Mouse (Mus musculus): ENCODE measurements at regions not wholly inside any gene's neighbourhood (a gene's known extent, or its start where the extent isn't known, plus 50 kb on each side); places are given as distances from the start of the nearest gene placed in this dataset.

DNA sequence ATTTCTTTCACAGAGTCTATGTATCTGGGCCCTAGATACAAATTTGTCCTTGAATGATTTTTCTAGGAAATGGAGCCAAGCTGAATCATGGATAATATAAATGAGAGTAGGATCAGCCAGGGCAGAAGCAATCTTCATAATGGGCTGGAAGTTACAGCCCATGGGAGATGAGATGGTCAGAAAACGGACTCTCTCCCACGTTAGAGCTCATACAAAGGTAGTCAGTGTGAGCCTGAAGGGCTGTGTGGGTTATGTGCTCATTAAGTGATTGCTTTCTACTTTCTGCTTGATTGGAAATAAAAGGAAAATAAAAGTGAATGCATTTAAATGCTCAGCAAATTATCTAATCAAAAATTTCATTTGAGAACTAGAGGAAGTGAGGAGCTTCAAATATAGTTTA, 2017.1 kb upstream of the Pcdh20 start:
- ATAC-seq: no peak
- no peaks in the 10 kb centered on the region for H3K27me3 ChIP-seq (replicated peaks; ENCODE audit: control insufficient read depth, insufficient read depth, low read length)
- no peak overlapping the region for H3K9ac ChIP-seq (ENCODE audit: low read depth, low read length)
- H3K36me3 ChIP-seq (ENCODE audit: control insufficient read depth, insufficient read depth): no peaks in the 10 kb centered on the region
- H3K27ac ChIP-seq (ENCODE audit: low read depth, low read length): no peak overlapping the region
- H3K9me3 ChIP-seq (ENCODE audit: control insufficient read depth): no peaks in the 10 kb centered on the region
- H3K4me1 ChIP-seq (replicated peaks; ENCODE audit: control insufficient read depth, insufficient read depth, low read length): no peaks in the 10 kb centered on the region
- WGBS: 74% methylated on average over 2 of the region's 2 CpGs
- TF ChIP-seq CTCF (IDR thresholded peaks at IDR 0.05; ENCODE audit: low read depth): no peak
- H3K4me3 ChIP-seq (ENCODE audit: low read depth, low read length): no peak overlapping the region
- no peak overlapping the region for H3K4me2 ChIP-seq (replicated peaks; ENCODE audit: low read depth)

DNA sequence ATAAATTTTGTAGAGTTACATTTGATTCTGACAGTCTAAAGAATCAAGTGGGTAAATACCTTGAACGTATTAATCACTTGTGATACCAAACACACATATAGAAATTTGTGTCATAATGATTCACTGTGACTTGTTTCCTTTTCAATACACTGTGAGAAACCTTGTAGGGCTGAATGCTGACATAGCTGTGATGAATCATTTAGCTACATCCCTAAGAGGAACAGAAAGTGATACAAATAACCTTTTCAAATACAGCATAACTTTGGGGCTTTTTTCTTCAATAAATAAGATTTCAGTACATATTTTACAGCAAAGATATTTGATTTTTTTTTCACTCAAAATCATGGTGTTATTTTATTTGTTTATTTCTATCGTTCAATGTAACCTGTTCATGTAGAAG, 1976.8 kb upstream of the Pcdh20 start:
- no peak overlapping the region for H3K4me3 ChIP-seq (ENCODE audit: low read depth, low read length)
- ATAC-seq: no peak
- TF ChIP-seq CTCF (IDR thresholded peaks at IDR 0.05; ENCODE audit: low read depth): no peak
- WGBS: 76% methylated on average over 2 of the region's 2 CpGs
- H3K4me2 ChIP-seq (replicated peaks; ENCODE audit: low read depth): no peak overlapping the region
- no peaks in the 10 kb centered on the region for H3K36me3 ChIP-seq (ENCODE audit: control insufficient read depth, insufficient read depth)
- H3K27me3 ChIP-seq (replicated peaks; ENCODE audit: control insufficient read depth, insufficient read depth, low read length): no peaks in the 10 kb centered on the region
- no peaks in the 10 kb centered on the region for H3K9me3 ChIP-seq (ENCODE audit: control insufficient read depth)
- no peaks in the 10 kb centered on the region for H3K4me1 ChIP-seq (replicated peaks; ENCODE audit: control insufficient read depth, insufficient read depth, low read length)
- no peak overlapping the region for H3K27ac ChIP-seq (ENCODE audit: low read depth, low read length)
- H3K9ac ChIP-seq (ENCODE audit: low read depth, low read length): no peak overlapping the region

DNA sequence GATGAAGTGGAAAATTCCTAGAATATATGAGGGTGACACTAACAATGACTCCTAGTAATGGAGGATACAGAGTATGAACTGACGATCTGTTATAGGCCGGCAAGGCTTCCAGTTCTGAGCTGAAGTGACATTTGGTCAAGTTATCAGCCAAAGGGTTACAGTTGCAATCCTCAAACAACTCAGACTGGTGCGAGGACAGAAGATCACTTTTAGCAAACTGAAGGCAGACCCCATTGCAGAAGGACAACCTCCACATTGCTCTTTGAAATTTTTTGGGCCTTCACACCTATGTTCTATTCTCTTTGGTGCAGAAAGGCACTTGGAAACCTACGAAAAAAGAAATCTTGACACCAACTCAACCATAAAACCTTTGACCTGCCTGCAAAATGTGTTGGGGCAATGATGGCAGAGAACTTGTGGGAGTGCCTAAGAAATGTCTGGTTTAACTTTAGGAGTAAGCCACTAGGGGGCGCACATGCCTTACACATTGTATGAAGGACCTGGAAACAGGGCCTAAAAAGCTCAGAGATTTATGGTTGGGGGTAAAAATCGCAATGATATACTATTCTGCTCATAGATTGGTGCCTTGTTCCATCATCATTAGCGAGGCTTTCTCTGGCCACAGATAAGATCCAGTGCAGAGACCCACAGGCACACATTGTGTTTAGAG, 1961.8 kb upstream of the Pcdh20 start:
- no peaks in the 10 kb centered on the region for H3K4me1 ChIP-seq (replicated peaks; ENCODE audit: control insufficient read depth, insufficient read depth, low read length)
- H3K9ac ChIP-seq (ENCODE audit: low read depth, low read length): no peak overlapping the region
- peak; percentile 78 for TF ChIP-seq CTCF (IDR thresholded peaks at IDR 0.05; ENCODE audit: low read depth)
- no peak overlapping the region for H3K4me2 ChIP-seq (replicated peaks; ENCODE audit: low read depth)
- H3K27me3 ChIP-seq (replicated peaks; ENCODE audit: control insufficient read depth, insufficient read depth, low read length): no peaks in the 10 kb centered on the region
- H3K36me3 ChIP-seq (ENCODE audit: control insufficient read depth, insufficient read depth): no peaks in the 10 kb centered on the region
- no peak overlapping the region for H3K27ac ChIP-seq (ENCODE audit: low read depth, low read length)
- no peak overlapping the region for H3K4me3 ChIP-seq (ENCODE audit: low read depth, low read length)
- H3K9me3 ChIP-seq (ENCODE audit: control insufficient read depth): no peaks in the 10 kb centered on the region
- ATAC-seq: no peak
- WGBS: 44% methylated on average over 7 of the region's 7 CpGs

DNA sequence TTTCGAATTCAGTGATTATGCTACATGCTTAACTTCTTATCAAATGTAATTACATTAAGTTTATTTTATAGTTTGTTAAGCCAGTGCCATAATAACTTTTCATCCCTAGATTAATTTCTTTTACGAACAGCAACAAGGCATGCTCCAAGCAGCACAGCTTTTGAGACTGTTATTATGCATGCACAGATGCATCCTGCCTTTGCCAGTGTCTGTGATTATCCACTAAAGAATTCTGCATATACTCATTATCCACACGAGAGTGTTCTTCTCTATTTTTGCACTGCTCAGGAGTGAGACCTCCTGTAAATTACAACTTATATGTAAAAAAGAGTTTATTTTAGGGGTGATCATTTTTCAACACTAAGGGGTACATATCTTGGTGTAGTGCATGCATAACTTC, 1941.5 kb upstream of the Pcdh20 start:
- TF ChIP-seq CTCF (IDR thresholded peaks at IDR 0.05; ENCODE audit: low read depth): no peak
- no peaks in the 10 kb centered on the region for H3K27me3 ChIP-seq (replicated peaks; ENCODE audit: control insufficient read depth, insufficient read depth, low read length)
- 78% methylated on average over 3 of the region's 3 CpGs for WGBS
- ATAC-seq: no peak
- no peaks in the 10 kb centered on the region for H3K9me3 ChIP-seq (ENCODE audit: control insufficient read depth)
- no peaks in the 10 kb centered on the region for H3K36me3 ChIP-seq (ENCODE audit: control insufficient read depth, insufficient read depth)
- H3K9ac ChIP-seq (ENCODE audit: low read depth, low read length): no peak overlapping the region
- H3K27ac ChIP-seq (ENCODE audit: low read depth, low read length): no peak overlapping the region
- no peak overlapping the region for H3K4me3 ChIP-seq (ENCODE audit: low read depth, low read length)
- H3K4me1 ChIP-seq (replicated peaks; ENCODE audit: control insufficient read depth, insufficient read depth, low read length): no peaks in the 10 kb centered on the region
- H3K4me2 ChIP-seq (replicated peaks; ENCODE audit: low read depth): no peak overlapping the region

DNA sequence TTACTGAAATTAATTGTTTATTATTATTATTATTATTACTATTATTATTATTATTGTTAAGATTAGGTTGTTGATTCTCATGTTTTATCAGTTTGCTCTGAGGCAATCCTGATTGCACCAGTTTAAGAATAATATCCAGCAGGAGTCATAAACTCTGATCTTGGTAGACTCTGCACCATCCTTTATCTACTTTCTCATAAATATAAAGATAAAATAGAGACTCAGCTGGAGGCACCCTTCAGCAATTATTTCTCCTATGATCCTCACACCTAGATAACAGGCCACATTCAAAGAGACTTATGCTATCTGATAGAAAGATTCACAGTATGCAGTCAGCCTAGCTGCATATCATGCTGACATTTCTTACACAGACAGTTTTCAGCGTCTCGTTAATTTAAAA, 1935.2 kb upstream of the Pcdh20 start:
- no peaks in the 10 kb centered on the region for H3K9me3 ChIP-seq (ENCODE audit: control insufficient read depth)
- H3K36me3 ChIP-seq (ENCODE audit: control insufficient read depth, insufficient read depth): no peaks in the 10 kb centered on the region
- peak; percentile 54; the same call in 1 of the 2 replicates for ATAC-seq
- no peak overlapping the region for H3K9ac ChIP-seq (ENCODE audit: low read depth, low read length)
- no peak overlapping the region for H3K27ac ChIP-seq (ENCODE audit: low read depth, low read length)
- no peaks in the 10 kb centered on the region for H3K27me3 ChIP-seq (replicated peaks; ENCODE audit: control insufficient read depth, insufficient read depth, low read length)
- H3K4me1 ChIP-seq (replicated peaks; ENCODE audit: control insufficient read depth, insufficient read depth, low read length): no peaks in the 10 kb centered on the region
- 38% methylated on average over 2 of the region's 2 CpGs for WGBS
- TF ChIP-seq CTCF (IDR thresholded peaks at IDR 0.05; ENCODE audit: low read depth): no peak
- no peak overlapping the region for H3K4me3 ChIP-seq (ENCODE audit: low read depth, low read length)
- no peak overlapping the region for H3K4me2 ChIP-seq (replicated peaks; ENCODE audit: low read depth)

DNA sequence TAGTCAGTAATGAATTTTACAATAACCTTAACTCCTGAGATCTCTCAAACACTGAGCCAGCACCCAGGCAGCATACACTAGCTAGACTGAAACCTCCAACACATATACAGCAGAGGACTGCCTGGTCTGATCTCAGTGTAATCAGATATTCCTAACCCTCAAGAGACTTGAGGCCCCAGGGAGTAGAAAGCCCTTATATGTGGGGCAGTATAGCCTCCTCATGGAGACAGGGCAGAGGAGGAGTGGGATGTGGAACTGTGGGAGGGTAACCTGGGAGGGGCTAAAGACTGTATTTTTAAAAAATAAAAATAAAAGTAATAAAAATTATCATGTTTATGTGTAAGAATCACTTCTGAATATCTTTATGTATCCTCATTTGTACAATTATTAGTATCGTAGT, 1934.3 kb upstream of the Pcdh20 start:
- H3K4me1 ChIP-seq (replicated peaks; ENCODE audit: control insufficient read depth, insufficient read depth, low read length): no peaks in the 10 kb centered on the region
- no peaks in the 10 kb centered on the region for H3K9me3 ChIP-seq (ENCODE audit: control insufficient read depth)
- ATAC-seq: no peak
- no peak overlapping the region for H3K9ac ChIP-seq (ENCODE audit: low read depth, low read length)
- no peak overlapping the region for H3K27ac ChIP-seq (ENCODE audit: low read depth, low read length)
- H3K4me2 ChIP-seq (replicated peaks; ENCODE audit: low read depth): no peak overlapping the region
- 98% methylated on average over 1 of the region's 1 CpGs for WGBS
- TF ChIP-seq CTCF (IDR thresholded peaks at IDR 0.05; ENCODE audit: low read depth): no peak
- no peak overlapping the region for H3K4me3 ChIP-seq (ENCODE audit: low read depth, low read length)
- no peaks in the 10 kb centered on the region for H3K27me3 ChIP-seq (replicated peaks; ENCODE audit: control insufficient read depth, insufficient read depth, low read length)
- H3K36me3 ChIP-seq (ENCODE audit: control insufficient read depth, insufficient read depth): no peaks in the 10 kb centered on the region
